Mouse (Mus musculus) heart, adult 8-10 months (tissue): ENCODE measurements at regions not wholly inside any gene's neighbourhood (a gene's known extent, or its start where the extent isn't known, plus 50 kb on each side); places are given as distances from the start of the nearest gene placed in this dataset.

Experiments
- DNase-seq: peaks from one replicate; pipeline ENCODE4 v3.0.0; 2022; ENCODE audit warnings: low spot score

DNA sequence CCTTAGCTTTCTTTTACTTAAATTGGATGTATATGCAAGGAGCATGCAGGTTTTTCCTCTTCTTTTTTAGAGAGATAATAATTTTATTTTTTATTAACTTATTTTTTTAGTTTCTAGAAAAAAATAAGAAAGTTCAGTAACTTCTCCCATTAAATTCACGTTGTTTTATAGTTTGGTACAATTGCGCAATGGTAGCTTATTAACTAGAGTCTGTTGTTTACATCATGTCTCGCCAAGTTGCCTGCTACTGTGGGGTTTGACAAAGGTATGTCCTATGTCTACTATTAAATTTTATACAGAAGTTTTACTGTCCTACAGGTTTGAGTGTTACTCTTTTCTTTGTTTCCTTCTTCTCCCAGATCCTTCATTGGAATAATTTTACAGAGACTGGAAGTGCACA is 313.6 kb downstream of the Klf5 start:
- no peak for DNase-seq

DNA sequence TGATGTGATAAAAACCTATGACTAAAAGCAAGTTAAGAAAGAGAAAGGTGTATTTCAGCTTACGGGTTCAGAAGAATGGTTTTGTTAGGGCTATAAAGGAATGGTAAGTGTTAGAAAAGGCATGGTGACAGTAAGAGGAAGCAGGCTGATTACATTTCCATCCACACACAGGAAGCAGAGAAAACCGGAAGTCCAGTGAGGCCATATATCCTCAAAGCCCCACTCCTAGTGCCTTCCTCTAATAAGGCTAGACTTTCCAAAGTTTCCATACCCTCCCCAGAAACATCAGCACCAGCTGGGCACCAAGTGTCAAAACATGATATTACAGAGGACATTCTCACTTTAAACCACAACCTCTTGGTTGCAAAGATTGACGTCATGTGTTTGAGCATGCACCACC is 316.3 kb downstream of the Klf5 start:
- DNase-seq, result no peak

DNA sequence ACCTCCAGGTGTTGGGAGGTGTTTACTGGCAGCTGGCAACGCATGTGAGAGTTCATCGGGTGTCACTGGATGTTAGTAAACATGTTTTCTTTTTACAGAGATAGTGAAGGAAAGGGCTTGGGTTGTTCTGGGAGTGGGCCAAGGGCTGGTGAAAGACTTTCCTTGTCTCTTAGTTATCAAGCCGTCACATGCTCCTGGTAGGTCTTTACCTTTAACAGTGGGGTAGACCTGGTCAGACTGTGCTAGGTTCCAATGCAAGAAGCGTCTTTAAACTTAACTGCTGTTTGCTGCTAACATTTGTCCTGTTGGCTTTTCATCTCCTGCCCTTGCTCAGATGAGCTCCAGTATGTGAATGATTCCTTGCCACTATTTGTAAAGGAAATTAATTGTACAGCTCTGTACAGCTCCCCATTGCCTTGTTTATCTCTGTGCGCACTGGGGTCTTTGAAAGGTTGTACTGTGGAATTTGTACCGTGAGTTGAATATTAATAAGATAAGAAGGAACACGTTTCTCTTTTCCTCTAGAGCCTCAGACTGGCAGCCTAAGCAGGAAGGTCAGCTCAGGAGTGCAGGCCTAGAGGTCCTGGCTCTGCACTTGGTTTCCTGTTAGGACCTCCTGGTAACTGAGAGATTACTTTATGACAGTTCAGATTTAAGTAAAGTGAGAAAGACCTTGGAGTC is 318.3 kb downstream of the Klf5 start:
- no peak for DNase-seq

DNA sequence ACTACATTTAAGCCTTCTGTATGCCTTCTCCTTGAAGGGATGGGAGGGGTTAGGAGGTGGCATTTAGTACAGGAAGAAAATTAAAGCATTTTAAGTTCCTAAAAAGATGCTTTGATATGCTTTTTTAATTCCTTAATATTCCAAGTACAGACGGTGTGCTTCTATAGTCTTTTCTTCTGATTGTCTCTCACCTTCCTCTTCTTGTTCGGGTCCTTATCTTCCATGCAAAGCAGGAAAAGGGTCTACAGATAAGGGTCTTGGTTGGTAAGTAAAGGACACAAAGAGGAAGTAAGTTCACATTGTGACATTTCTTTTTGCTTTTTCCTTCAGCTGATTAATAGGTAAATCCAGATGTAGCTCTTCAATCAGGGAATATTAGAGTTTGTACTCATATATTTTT is 318.9 kb downstream of the Klf5 start:
- no peak for DNase-seq

DNA sequence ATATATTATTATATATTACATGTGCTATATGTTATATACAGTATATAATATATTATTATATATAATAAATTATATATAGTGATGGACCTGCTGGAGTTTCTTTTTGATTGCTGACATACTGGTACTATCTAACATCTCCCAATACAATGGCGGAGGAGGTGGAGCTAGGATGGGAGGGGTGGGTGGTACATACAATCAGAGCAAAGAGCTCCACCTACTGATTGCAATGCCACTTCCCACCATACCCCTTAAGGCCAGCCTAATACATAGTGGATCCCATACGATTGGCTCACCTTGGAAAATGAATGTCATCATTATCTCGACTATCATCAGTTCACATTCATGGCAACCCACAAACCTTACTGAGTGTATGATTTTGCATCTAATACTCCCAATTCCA is 323.0 kb downstream of the Klf5 start:
- no peak for DNase-seq

DNA sequence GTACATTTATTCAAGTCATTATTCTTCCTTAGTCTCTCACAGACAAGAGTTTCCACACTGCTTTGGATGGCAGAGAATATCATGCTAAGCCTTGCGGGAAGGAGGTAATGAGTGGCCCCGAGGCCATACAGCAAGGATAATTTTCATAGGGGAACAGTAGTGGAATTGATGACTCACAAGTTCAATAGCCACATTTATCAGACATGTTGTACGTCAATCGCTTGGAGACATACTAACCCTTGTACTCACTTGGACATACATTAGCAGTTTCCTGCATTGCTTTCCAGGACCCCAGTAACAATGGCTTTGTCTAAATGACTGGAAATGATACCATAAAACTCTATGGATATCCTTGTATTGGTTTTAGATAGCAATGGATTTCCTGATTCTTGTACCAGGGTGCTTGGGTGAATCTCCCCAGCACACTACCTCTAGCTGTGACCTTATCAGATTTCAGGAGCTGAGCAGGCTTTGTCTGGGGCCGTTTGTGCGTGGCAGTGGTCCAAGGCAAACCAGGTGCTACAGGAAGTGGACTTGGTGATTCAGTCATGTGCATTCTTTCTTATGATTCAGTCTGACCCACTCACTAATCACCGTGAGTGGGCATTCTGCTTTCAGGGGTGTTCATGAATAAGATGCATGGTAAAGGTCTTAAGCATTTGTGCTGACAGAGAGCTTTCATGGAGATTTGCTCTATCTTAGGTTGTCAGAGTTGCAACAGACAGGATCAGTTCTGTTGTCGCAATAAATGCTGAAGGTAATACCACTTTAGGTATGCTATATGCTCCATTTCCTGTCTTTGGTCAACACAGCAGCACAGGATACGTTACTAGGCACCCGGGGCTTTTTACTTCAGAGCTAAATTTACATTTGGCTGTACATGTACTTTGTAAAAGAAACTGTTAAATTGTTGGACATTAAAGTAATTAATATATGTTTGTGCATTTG is 326.2 kb downstream of the Klf5 start:
- DNase-seq, result no peak

DNA sequence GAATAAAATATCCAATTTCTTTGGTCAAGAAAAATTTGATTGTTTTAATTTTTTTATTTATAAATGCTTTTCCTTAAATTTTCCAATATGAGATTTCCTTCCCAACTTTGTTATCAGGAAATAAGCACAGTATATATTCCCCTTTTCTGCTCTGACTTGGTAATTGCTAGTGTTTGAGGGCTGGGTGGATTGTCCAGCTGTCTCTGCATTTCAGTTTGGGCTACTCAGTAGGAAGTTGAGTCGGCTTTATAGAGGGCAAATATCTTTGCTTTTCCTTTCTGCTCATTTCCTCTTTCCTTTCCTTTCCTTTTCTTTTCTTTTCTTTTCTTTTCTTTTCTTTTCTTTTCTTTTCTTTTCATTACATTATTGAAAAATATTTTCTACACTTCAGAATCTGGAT is 329.1 kb downstream of the Klf5 start:
- no peak for DNase-seq

DNA sequence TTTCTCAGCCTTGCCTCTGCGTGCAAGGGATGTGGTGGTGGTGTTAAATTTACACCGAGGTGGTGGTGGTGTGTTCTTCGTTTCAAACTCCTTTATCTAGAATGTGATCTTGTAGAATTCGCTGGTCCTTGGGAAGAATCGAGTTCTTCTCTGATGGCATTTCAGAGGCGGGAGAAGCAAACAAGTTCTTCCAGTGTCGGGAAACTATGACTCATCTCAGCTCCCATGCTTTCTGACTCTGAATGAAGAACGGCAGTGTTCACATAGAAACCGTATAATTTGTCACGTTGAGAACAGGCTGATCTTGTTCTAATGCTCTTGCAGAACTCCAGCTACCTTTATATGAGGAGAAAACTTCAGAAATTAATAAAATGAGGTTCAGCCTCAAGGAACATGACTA is 332.6 kb downstream of the Klf5 start:
- DNase-seq, result no peak

DNA sequence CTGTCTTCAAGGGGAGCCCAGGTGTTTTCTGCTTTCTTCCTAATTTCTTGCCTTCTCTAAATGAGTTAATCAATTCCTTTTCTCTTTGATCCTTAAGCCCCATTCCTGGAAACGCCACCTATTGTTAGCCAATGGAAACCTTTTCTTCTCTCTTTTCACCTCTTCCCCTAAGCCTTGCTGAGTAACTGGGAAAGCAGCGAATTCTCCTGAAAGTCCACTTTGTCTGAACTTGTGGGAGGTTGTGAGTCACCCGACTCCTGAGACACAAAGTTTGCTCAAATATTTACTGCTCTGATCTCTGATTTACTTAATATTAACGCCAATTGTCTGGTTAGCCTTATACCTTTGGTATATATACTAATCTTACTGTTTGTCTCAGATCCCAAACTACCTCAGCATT is 334.0 kb downstream of the Klf5 start:
- DNase-seq, result no peak

DNA sequence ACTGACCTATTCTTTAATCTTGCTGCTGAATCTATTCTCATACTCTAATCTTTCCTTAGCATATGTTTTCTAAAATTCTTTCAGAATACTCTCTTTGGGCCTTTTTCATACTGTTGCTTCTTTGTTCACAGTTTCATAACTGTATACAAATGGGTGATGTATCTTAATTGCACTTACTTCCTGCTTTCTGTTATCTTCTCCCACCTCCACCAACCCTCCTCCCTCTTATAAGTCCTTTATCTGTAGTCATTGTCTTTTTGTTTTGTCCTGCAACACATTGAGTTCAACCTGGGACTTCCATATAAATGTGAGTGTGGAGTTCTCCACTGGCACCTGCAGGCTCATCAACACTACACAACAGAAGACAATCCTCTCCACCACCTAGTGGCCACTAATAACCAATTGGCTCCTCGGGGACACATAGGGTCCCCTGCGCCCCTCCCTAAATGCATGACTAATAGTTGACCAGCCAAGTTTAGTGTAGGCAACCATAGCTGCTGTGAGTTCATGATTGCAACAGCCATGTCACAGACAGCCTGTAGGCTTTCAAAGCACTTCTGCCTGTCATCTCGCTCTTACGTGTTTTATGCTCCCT is 337.2 kb downstream of the Klf5 start:
- no peak for DNase-seq

DNA sequence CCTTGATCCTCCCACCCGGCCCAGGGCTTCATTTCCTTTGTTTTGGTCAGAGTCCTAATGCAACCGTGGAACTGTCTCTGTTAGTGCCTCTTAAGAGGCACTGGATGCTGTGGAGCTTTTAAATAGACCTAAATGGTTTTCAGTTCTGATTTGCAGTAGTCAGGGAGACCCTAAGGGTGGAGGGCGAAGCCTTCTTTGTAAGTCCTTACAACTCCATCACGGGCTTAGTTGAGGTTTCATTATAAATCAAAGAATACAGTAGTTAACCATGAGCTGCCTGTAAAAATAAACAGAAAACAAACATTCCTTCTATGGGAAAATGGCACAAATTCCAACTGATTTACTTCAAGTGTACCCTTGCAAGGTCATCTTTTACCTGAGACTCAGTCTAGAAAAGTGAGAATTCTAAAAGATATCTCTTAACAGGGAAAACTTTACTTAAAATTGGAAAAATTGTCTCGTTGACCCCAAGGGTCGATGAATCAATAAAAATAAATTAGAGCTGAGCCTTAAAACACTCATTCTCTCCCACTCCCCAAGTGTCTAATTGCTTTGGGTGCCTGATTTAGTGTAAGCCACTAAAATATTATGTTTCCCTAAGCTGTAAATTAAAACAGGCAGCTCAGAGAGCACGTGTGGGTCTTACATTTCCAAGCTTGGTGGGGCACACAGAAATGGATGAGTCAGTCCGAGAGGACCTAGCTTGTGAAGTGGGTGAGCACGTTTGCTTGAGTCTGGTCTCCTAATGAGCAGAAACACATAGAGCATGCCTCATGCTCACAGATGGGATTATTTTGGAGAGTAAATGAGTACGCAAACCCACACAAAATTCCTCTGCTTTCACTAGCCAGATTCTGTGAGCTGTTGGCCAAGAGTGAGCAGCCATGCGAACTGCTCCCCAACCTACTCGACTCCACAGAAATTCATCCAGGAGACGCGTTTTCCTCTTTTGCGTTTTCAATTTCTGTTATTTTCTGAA is 343.3 kb downstream of the Klf5 start:
- no peak for DNase-seq

DNA sequence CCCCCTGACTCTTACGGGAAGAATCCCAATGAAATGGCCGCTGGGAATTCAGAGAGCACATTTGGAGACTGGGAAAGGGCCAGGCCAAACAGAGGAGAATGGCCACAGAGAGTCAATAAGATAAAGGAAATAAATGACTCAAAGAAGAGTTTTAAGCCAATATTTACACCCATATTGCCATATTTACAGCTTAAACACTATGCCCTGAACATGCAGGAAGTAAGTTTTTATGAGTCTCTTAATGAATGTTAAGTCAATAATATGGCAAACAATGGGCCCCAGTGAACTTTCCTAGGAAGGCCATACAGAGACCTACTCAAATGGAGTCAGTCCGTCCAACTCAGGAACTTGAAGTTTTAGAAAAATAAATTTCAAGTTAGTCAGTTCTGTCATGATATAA is 347.8 kb downstream of the Klf5 start:
- DNase-seq, result no peak

DNA sequence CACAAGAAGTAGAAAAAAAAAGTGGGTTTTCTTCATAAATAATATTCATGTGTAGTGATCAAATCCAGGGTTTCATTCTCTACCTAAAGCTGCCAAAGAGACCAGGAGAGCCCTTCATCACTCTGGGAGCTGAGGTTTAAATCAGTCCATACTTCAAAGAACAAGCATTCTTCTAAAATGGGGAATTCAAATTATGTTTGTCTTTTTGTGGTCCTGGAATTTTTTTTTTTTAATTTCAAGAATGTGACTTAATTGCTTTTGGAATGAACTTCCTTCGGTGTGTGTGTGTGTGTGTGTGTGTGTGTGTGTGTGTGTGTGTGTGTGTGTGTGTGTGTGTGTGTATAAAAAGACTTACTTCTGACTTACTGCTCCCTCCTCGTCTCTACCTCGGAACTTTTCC is 375.9 kb downstream of the Klf5 start:
- no peak for DNase-seq

DNA sequence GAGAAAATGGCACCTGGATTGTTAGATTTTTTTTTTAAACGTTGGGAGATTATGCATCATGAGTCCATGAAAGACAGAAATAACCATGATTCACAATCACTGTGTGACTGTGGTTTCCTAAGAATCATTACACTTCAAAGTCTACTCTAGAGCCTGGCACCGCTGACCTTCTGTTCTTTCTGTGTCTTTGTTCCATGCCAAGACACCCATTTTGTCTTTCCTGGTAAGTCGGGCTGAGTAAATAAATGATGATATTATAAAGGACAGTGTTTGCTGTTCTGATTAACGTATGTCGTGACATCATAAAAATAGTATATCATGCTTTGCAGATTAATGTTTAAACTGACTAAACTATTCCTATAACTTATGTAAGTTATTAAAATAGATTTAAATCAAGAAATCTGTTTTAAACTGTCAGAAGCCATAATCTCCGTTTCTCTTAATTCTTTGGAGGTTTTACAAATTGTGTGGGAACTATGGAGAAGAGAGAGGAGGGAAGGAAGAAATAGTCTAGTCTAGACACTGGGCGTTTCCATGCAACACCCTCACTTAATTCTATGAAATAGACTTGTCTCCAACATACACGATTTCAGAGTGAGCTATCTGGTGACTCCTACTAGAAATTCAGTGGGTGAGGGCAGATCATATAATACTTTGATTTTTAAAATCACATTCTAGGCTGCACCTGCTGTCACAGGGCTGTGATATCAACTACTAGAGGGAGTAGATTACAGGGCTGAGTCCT is 388.7 kb downstream of the Klf5 start:
- no peak for DNase-seq

DNA sequence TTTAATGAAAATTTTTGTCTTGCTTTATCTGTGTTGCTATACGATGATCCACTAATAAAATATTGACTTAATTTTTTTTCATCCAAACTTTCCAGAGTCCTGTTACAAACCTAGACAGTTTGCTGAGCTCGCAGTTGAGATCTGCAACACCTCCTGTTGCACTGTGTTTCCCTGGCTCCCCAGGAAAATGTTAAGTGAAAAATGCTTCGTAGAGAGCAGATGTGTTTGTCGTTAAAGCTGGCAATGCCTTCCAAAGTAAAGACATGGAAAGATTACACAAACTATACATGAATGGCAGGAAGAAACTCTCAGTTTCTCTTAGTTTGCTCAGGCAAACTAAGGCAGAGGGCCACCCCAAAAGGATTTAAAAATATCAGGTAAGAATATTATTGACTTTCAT is 389.9 kb downstream of the Klf5 start:
- DNase-seq, result no peak

DNA sequence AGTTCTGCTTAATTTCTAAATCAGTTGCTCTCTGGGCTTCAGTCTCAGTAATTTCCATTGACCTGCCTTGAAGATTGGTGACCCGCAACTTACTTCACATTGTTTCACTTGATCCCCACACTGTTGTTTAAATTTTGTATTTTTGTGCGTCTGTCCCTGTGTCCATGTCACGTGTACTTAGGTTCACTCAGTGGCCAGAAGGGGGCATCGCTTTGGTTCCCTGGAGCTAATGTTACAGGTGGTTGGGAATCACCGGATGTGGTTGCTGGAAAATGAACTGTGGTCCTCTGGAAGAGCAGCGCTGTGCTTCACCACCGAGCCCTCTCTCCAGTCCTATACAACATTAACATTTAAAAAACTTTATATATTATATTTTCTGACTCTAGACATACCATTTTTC is 397.8 kb downstream of the Klf5 start:
- no peak for DNase-seq

DNA sequence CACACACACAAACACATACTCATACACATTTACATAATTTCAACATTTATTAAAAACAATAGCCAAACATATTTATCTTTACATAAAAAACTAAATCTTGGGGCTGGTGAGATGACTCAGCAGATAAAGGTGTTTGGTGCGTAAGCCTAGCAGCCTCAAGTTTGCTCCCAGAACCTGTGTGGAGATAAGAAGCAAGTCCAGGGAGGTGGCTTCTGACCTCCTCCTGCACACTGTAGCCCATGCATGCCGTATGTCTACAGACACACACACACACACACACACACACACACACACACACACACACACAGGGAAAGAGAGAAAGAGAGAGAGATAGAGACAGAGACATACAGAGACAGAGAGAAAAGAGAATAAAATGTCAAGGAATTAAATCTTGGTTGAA is 401.1 kb downstream of the Klf5 start:
- DNase-seq, result no peak

DNA sequence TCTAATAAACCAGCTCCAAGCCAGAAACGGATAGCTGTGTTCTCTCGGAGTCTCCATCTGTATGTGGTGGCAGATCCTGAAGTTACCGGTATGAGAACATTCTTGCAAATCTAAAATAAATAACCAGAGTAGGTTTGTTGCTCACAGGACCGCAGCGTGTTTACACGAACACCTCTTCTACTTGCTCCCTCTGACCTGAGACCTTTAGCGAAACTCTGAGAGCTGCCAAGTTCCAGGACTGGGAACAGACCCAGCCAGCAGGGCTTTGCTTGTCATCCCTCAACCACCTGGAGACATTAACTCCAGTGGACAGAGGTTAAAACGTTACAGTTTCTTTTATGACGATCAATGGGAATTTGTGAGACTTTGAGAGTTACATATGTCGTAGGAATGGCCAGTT is 407.5 kb downstream of the Klf5 start:
- no peak for DNase-seq

DNA sequence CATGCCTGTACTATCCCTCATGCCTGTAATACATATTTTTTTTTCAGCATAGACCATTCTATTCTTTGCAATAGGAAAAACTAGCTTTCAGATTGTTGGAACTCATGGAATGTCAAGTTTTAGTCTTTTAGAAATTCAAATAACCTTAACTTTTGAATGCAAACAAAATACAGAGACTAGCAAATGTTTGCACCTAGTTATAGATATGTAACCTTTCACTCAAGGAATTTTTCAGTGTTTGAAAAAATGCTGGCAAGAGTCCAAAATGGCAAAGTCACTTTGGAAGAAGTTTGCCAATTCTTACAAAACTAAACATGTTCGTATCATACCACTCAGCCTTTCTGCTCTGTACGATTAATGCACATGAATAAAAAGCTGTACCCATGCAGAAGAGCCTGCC is 409.6 kb downstream of the Klf5 start:
- DNase-seq, result no peak

DNA sequence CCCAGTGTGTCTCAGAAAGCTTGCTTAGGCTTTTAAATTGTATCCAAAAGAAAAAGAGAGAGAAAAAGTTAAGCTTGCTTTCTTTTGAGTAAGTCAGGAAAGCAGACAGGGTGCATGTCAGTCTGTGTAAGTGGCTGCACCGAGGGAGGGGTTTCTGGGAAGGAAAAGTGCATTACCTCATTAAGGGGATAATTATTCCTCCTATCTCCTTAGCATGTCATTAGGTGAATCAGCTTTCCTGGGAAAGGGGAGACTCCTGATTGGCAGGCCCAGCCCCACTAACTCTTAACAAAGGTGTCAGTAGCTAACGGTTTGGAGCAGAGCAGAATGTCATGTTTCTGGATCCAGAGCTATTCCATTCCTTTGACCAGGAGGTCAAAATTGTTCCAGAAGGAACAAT is 411.3 kb downstream of the Klf5 start:
- DNase-seq, result no peak

DNA sequence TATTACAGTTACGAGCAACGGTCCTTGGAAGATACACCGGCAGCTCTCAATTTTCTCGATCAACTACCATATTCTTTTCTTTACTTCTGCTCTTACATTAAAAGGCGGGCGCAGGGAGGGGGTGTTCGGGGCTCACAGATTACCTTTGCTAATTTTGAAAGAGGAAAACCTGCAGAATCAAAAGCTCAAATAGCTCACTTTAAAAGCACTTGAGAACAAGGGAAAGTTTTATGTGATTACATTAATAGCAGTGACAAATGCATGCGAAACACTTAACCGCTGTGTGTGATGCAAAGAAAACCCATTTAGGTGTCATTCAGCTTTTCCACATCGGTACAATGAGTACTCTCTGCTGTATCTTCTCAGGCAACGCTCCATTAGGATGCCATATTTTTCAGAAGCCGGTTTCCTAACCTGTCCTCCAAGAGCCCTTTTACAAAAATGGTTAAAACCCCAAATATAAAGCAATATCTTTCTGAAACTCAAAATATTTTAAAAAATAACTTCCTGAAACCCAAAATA is 412.2 kb downstream of the Klf5 start:
- DNase-seq, result no peak
